Mouse (Mus musculus) E14TG2a.4 (cell line): Measurements from ENCODE around the gene E130114P18Rik.

Source experiments
- CTCF ChIP-seq: conservative IDR thresholded peaks from 2 replicates; pipeline ENCODE4 v1.5.1; 2014; ENCODE audit warnings: low read length
- NANOG ChIP-seq: IDR thresholded peaks from 2 replicates; pipeline ENCODE4 v1.6.1; 2014; ENCODE audit warnings: borderline replicate concordance, low read length, mixed read lengths
- POU5F1 ChIP-seq: IDR thresholded peaks from 2 replicates; pipeline ENCODE4 v1.6.1; 2014; ENCODE audit warnings: low read length, borderline replicate concordance

GRCm38 (mm10) chr4:97805896-97806808 is 28.3 kb upstream of the E130114P18Rik start:
- TF ChIP-seq CTCF = no peak
- no peak for TF ChIP-seq NANOG
- no peak for TF ChIP-seq POU5F1
